Mouse (Mus musculus) forebrain, embryonic 10.5 days (tissue): ENCODE results near the gene Anks1b. TPM values are rescaled to one million over a fixed set of nuclear protein-coding genes. Genes with fewer than 3 reads are reported as not detected.

Experiments
- DNase-seq: peaks from one replicate; pipeline ENCODE4 v3.0.0-alpha.2; 2017; ENCODE audit warnings: low spot score; ENCODE audit errors: extremely low spot score
- H3K27ac ChIP-seq: fragments of 300-500 bp; sonication (generic); 2 replicates; pipeline ENCODE4 v1.5.1; 2016; ENCODE audit warnings: mild to moderate bottlenecking
- H3K27me3 ChIP-seq: fragments of 300-500 bp; sonication (generic); 2 replicates; pipeline ENCODE4 v1.6.1; 2016; ENCODE audit warnings: mild to moderate bottlenecking; ENCODE audit not compliant: poor library complexity, severe bottlenecking
- H3K36me3 ChIP-seq: fragments of 300-500 bp; sonication (generic); replicated peaks from 2 replicates; pipeline ENCODE4 v1.6.1; 2016; ENCODE audit warnings: mild to moderate bottlenecking, moderate library complexity
- H3K4me1 ChIP-seq: fragments of 300-500 bp; sonication (generic); 2 replicates; pipeline ENCODE4 v1.6.1; 2016
- H3K4me3 ChIP-seq: fragments of 300-500 bp; sonication (generic); 2 replicates; pipeline ENCODE4 v1.5.1; 2016; ENCODE audit warnings: mild to moderate bottlenecking, moderate library complexity
- H3K9me3 ChIP-seq: fragments of 300-500 bp; sonication (generic); 2 replicates; pipeline ENCODE4 v1.6.1; 2016; ENCODE audit warnings: mild to moderate bottlenecking, moderate library complexity
- WGBS: fragments of 180-500 bp; shearing (Covaris S2); methylation state at CpG from one replicate; pipeline ENCODE4 v1.1.7; 2016; 5-methylcytosine and 5-hydroxymethylcytosine counted together
- polyA plus RNA-seq: library from polyadenylated mRNA; unstranded; fragments of >200 nt; fragmentation: Nextera tagmentation; extraction: Ambion mirVana; gene quantifications from 2 replicates; pipeline ENCODE4 v1.2.1, GENCODE M21; 2016

The Anks1b gene
- polyA plus RNA-seq, 1 experiment from 2014 or later = 3.1 TPM

DNA sequence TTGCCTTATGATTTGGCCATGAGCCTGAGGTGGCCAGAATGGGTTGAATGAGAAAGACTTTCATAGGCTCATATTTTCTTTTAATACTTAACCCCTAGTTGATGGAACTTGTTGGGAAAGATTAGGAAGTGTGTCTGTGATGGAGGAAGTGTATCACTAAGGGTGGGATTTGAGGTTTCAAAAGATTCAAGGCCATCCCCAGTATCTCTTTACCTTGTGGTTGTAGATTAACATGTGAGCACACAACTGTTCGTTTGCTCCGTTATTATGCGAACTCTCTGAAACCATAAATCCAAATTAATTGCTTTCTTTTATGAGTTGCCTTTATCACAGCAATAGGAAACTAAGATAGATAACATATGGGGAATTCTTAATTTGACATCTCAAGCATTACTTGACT lies 364.0 kb downstream of the Anks1b start:
- H3K4me3 ChIP-seq = no peak overlapping the region
- H3K4me1 ChIP-seq = no peaks in the 10 kb centered on the region
- no peak overlapping the region for H3K27ac ChIP-seq
- H3K36me3 ChIP-seq = no peaks in the 10 kb centered on the region
- H3K27me3 ChIP-seq = no peaks in the 10 kb centered on the region
- peaks cover 5% of the 10 kb centered on the region; the same call in 1 of the 2 replicates for H3K9me3 ChIP-seq
- whole genome bisulfite sequencing = 91% methylated on average over 3 of the region's 3 CpGs
- no peak for DNase-seq

DNA sequence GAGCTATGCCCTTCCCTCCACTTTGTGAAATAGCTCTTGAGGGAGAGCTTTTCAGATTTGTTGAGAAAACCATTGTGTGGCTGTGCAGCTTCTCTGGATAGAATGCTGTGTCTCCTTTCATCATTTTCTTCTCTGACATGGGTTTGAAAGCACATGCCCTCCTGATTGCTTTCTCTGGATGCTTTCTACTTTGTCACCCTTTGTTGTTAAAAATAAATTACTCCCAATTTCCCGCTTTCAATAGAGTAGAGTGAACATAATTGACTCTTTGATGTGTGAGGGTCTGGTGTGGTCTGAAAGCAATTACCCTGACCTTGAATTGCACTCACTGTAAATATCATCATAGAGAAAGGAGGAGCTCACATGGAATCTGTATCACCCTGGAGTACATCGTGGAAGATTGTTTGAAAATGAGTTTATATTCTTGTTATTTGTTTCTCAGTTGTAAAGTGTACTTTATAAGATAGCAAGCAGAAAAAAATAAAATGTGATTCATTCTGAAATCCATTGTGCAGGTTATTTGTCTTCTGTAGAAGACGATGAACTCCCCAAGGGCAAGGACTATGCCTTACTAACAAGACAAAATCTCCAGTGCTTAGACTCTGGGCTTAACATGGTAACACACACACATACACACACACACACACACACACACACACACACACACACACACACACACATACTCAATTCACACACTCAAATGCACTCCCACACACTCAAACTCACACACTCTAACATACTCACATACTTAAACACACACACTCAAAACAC lies 385.8 kb downstream of the Anks1b start:
- no peaks in the 10 kb centered on the region for H3K9me3 ChIP-seq

DNA sequence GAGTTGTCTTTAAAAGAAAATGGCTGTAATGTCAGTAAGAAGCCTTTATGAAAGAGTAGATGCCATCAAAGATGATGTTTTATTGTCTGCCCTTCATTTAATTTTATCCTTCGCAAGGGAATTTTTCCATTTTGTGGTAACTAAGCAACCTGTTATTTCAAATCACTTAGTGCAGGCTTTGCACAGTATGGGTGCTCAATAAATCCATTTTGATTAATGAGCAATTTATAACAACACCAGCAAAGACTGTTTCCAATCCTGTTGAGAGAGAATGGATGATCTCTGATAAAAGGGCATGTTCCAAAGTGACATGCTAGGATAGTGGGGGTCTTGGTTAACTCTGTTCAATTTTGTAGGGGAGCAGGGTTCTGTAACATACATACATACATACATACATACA lies 398.0 kb downstream of the Anks1b start:
- H3K27ac ChIP-seq = no peak overlapping the region
- no peaks in the 10 kb centered on the region for H3K27me3 ChIP-seq
- H3K9me3 ChIP-seq = no peaks in the 10 kb centered on the region
- no peaks in the 10 kb centered on the region for H3K36me3 ChIP-seq
- 81% methylated on average over 1 of the region's 1 CpGs for WGBS
- no peaks in the 10 kb centered on the region for H3K4me1 ChIP-seq
- H3K4me3 ChIP-seq = no peak overlapping the region
- no peak for DNase-seq

More for the DNA sequence above, 385.8 kb downstream of the Anks1b start:
- Histone ChIP-seq H3K36me3 (no peaks in the 10 kb centered on the region), H3K27me3 (no peaks in the 10 kb centered on the region), H3K4me1 (peaks cover 6% of the 10 kb centered on the region; the same call in 1 of the 2 replicates), H3K27ac (no peak overlapping the region), H3K4me3 (no peak overlapping the region)
- DNase-seq = no peak
- 59% methylated on average over 3 of the region's 3 CpGs for WGBS

DNA sequence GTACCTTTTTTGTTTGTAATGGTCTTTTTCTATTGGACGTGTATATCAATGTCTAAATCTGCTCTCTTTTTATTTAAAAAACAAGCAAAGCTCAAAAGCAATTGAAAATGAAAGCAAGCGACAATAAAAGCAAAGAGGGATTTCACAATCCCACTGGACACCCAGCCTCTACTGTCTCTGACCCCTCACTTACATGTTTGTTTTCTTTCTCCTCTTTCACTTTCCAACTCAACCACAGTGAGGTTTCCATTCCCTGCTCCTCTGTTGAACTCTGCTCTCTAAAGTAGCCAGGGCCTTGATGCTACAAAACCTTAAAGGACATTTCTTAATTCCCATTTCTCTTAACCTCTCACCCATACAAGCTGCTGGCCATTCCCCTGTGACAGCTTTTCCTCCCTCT lies 400.0 kb downstream of the Anks1b start:
- Histone ChIP-seq H3K9me3 (no peaks in the 10 kb centered on the region), H3K4me3 (no peak overlapping the region), H3K4me1 (no peaks in the 10 kb centered on the region), H3K36me3 (no peaks in the 10 kb centered on the region), H3K27ac (no peak overlapping the region), H3K27me3 (no peaks in the 10 kb centered on the region)
- no peak for DNase-seq
- WGBS = 86% methylated on average over 2 of the region's 2 CpGs

DNA sequence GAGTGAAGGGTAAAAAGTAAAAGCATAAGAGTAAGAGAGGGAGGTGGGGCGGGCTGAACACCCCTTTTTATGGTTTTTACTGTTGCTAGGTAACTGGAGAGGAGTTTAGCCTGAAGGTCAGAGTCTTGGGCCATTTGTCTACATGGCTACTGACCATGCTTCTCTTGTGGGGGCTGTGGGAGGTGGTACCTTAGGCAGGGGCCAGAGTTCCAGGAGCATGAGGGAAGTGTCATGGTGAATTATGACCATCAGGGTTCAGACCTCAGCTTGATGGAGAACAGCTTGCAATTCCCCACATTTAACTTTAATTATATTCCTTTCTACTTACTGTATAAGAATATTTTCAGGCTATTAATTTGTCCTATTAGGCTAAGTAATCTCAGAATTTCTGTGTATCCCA lies 413.3 kb downstream of the Anks1b start:
- Histone ChIP-seq H3K27me3 (no peaks in the 10 kb centered on the region), H3K4me1 (no peaks in the 10 kb centered on the region), H3K9me3 (no peaks in the 10 kb centered on the region), H3K27ac (no peak overlapping the region), H3K4me3 (no peak overlapping the region), H3K36me3 (no peaks in the 10 kb centered on the region)
- WGBS = 84% methylated on average over 1 of the region's 1 CpGs
- no peak for DNase-seq

DNA sequence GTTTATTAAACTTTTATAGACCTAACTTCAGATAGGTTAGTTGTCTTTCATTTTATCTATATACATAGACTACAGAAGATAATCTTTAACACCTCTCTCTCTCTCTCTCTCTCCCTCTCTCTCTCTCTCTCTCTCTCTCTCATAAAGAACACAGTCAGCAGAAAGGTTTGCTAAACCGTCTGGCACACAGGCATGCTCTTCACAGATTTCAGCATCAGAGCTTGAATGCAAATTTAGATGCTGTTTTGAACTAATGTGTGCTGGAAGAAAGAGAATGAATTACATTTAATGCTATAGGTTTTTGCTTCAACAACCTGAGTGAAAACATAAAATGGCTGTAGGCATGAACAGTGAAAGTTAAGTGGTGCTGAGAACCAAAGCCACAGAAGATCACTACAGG lies 429.9 kb downstream of the Anks1b start:
- Histone ChIP-seq H3K4me3 (no peak overlapping the region), H3K27ac (no peak overlapping the region), H3K9me3 (no peaks in the 10 kb centered on the region), H3K36me3 (no peaks in the 10 kb centered on the region), H3K27me3 (no peaks in the 10 kb centered on the region), H3K4me1 (peaks cover 8% of the 10 kb centered on the region; the same call in 1 of the 2 replicates)
- WGBS = 79% methylated on average over 1 of the region's 1 CpGs
- no peak for DNase-seq

DNA sequence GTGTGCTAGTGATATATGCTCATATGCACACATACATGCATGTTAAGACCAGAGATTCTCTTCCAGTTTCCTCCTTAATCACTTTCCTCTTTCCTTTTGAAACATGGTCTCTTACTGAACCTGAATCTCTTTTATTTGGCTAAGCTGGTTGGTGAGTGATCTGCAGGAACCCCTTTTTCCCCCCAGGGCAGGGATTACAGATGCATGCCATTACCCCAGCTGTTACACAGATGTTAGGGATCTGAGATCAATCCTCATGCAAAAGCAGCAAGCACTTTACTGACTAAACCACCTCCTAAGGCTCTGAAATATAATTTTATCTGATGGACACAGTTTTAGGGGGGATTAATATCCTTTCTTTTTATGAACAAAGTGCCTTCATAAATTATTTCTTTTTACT lies 432.8 kb downstream of the Anks1b start:
- Histone ChIP-seq H3K4me3 (no peak overlapping the region), H3K36me3 (no peaks in the 10 kb centered on the region), H3K9me3 (no peaks in the 10 kb centered on the region), H3K4me1 (peaks cover 8% of the 10 kb centered on the region; the same call in 1 of the 2 replicates), H3K27ac (no peak overlapping the region), H3K27me3 (no peaks in the 10 kb centered on the region)
- no peak for DNase-seq

DNA sequence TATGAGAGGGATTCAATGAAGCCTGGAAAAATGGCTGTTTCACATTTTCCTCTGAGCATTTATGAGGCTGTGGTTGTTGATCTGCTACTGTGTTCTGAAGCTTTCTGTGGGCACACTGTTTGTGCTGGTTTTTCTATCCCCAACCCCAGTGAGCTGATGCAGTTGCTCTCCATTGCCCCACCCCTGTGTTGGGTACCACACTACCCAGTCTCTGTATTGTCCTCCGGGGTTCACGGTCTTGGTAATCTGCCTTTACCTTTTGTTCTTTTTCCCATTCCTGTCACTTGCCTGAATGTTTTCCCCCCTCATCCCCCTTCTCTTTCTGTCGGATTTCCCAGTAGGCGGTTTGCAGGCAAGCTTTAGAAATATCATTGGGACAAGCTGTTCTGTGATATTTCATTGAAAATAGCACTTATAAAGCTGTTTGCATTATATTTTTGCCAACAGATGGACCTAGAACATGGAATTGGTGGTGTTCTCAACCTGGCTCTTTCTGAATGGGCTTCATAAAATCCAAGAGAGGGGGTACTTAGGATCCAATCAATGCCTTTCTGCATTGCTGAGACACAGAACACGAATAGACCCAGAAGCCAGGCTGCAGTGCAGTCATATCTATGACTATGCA lies 434.7 kb downstream of the Anks1b start:
- peaks cover 8% of the 10 kb centered on the region; the same call in 1 of the 2 replicates for H3K4me1 ChIP-seq
- DNase-seq = no peak
- no peaks in the 10 kb centered on the region for H3K27me3 ChIP-seq
- WGBS = 55% methylated on average over 5 of the region's 5 CpGs
- H3K27ac ChIP-seq = no peak overlapping the region
- H3K4me3 ChIP-seq = no peak overlapping the region
- no peaks in the 10 kb centered on the region for H3K36me3 ChIP-seq
- H3K9me3 ChIP-seq = no peaks in the 10 kb centered on the region

DNA sequence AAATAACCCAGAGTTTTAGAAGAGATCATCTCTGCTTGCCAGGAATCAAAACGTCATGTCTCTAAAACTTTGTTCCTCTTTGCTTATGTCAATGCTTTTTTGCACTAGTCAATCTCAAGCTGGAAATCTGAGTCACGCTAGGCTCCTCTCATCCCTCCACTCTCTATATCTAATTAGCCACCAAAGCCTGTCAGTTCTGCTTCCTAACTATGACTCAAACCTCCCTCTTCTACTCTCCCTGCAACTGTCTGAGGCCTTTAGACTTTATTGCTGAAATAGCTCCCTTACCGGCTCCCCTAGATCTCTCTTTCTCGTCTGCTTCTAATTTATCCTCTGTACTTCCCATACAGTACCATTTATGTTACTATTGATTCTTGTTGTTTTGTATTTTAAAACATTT lies 456.5 kb downstream of the Anks1b start:
- H3K4me1 ChIP-seq = no peaks in the 10 kb centered on the region
- WGBS = 90% methylated on average over 4 of the region's 4 CpGs
- H3K27me3 ChIP-seq = no peaks in the 10 kb centered on the region
- DNase-seq = no peak
- no peaks in the 10 kb centered on the region for H3K36me3 ChIP-seq
- no peak overlapping the region for H3K27ac ChIP-seq
- H3K9me3 ChIP-seq = no peaks in the 10 kb centered on the region
- no peak overlapping the region for H3K4me3 ChIP-seq

DNA sequence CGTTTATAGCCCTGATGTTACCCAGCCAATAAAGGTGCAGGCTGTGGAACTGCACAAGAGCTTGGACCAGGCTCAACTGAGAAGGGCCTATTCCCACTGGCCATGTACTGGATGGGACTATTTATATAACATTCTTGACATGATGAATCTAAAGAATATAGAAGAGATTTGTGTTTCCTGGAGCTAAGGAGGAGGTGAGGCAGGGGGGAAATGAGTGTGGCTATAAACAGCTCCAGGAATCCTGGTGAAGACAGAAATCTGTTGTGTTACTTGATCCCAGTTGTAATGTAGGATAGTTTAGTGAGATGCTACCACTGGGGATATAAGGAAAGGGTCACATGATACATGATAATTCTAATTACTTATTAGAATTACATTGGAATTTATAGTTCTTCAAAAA lies 472.1 kb downstream of the Anks1b start:
- DNase-seq = no peak
- no peaks in the 10 kb centered on the region for H3K27me3 ChIP-seq
- H3K4me1 ChIP-seq = no peaks in the 10 kb centered on the region
- H3K9me3 ChIP-seq = no peaks in the 10 kb centered on the region
- 90% methylated on average over 1 of the region's 1 CpGs for WGBS
- H3K36me3 ChIP-seq = no peaks in the 10 kb centered on the region
- H3K27ac ChIP-seq = no peak overlapping the region
- no peak overlapping the region for H3K4me3 ChIP-seq

DNA sequence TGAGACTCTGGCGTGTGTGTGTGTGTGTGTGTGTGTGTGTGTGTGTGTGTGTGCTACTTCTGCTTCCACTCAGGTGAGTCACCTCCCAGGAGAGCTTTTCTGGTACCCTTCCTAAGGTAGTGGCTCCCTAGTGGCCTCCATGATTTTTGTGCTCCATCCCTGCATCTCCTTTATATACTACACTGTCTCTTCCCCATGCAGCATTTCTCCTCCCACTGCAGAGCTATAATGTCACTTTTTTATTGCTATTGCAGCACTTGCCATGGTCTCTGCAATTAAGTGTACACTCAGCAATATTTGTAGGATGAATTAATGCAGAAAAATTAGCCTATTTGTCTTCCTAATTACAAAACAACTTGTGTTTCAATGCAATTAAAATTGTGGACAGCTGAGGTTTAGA lies 482.9 kb downstream of the Anks1b start:
- WGBS = no CpG with 5 or more reads among the region's 1 CpGs
- DNase-seq = no peak
- Histone ChIP-seq H3K36me3 (no peaks in the 10 kb centered on the region), H3K27me3 (no peaks in the 10 kb centered on the region), H3K27ac (no peak overlapping the region), H3K4me1 (no peaks in the 10 kb centered on the region), H3K4me3 (no peak overlapping the region), H3K9me3 (no peaks in the 10 kb centered on the region)

DNA sequence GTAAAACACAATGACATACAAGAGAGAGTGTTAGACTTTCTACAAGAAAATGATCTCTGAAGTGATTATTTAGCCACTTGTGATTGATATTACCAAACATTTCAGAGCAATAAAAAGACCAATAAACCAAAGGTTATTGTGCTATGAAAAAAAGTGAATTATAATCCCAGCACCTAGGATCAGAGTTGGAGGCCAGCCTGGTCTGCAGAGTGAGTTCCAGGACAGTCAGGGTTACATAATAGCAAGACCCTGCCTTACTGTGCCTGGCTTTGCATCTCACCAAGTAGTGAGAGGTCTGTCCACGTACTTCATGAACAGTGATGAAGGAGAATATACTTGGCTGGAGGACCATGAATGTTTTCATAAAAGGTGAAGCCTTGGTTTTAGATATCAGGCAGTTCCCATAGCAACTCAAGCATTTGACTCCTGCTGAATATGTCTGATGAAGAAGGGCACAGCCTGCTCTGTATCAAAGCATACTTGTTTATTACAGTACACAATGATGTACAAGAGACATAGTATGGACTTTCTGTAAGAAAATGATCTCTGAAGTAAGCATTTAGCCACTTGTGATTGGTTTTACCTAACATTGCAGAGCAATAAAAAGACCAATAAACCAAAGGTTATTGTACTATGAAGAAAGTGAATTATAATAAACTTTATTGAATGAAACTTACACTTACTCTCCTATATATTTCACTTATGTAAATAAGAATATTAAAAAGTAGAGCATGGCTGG lies 484.0 kb downstream of the Anks1b start:
- H3K9me3 ChIP-seq = no peaks in the 10 kb centered on the region
- H3K36me3 ChIP-seq = no peaks in the 10 kb centered on the region
- no peak overlapping the region for H3K27ac ChIP-seq
- WGBS = 74% methylated on average over 1 of the region's 1 CpGs
- DNase-seq = no peak
- no peaks in the 10 kb centered on the region for H3K27me3 ChIP-seq
- no peak overlapping the region for H3K4me3 ChIP-seq
- H3K4me1 ChIP-seq = no peaks in the 10 kb centered on the region

DNA sequence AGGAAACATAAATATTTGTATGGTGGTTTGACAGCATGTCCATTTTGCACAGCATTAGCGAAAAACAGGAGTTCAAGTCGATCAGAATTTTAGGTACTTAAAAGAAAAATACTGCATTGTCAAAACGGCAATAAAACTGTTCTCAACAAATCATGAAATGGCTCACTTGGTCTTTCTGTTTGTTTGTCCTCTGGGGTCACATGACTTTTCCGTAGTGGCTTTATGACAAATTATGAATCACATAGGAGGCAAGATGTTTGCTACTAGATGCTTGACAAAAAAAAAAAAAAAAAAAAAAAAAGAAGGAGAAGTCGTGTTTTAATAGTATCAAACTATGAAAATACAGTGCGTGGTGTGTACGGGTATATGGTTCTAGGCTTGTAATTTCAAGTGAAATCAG lies 495.7 kb downstream of the Anks1b start:
- H3K27ac ChIP-seq = no peak overlapping the region
- no peaks in the 10 kb centered on the region for H3K36me3 ChIP-seq
- no peaks in the 10 kb centered on the region for H3K4me1 ChIP-seq
- WGBS = 91% methylated on average over 7 of the region's 7 CpGs
- H3K9me3 ChIP-seq = no peaks in the 10 kb centered on the region
- no peak overlapping the region for H3K4me3 ChIP-seq
- no peaks in the 10 kb centered on the region for H3K27me3 ChIP-seq
- DNase-seq = no peak
